Mouse (Mus musculus): ENCODE measurements around the gene 1520401A03Rik.

1520401A03Rik gene

DNA sequence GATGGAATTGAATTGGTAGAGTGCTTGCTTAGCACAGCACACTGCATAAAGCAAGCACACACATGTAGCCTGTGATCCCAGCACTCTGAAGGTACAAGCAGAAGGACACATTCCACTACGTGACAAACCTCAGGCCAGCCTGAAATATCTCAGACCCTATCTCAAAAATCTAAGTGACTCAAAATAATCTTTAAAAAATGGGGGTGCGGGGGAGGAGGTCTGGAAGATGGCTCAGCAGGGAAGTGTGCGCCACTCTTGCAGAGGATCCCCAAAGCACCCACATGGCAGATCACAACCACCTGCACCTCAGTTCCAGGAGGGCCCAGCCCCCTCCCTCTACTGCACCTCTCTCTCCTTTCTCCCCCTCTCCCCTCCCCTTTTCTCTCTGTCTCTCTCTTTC lies 51.1 kb downstream of the 1520401A03Rik start:
- no peak for DNase-seq (ENCODE audit: low read depth, low spot score)

GRCm38 (mm10) chr17:23670516-23671074 lies 52.0 kb downstream of the 1520401A03Rik start:
- DNase-seq (ENCODE audit: low read depth, low spot score), result no peak

- DNase-seq (ENCODE audit: low read depth, low spot score), result no peak
Measured at GRCm38 (mm10) chr17:23665511-23665910, 57.1 kb downstream of the 1520401A03Rik start.

DNA sequence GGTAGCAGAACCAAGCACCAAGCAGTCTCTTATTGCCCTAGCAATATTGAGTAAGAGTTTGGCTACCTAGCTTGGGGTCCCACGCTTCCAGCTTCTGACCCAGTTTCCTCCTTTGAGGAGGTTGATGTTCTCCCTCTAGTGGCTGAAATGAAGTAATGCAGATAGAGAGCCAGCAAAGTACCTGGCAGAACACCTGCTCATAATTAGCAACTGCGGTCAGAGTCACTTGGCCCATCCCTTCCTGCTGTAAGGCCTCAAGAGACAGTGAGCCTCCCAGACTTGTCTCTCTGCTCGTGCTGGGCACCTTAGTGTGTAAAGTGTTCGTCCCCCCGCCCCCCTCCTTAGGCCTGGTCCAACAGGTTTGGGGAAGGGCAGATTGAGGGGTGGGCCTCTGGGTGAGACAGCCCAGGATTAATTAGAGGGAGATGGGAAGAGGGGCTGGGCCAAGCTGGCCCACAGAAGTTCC lies 58.0 kb downstream of the 1520401A03Rik start:
- DNase-seq (ENCODE audit: low read depth, low spot score), result no peak

GRCm38 (mm10) chr17:23661526-23661925 lies 61.1 kb downstream of the 1520401A03Rik start:
- DNase-seq (ENCODE audit: low read depth, low spot score), result no peak

GRCm38 (mm10) chr17:23660876-23661200 lies 61.7 kb downstream of the 1520401A03Rik start:
- DNase-seq (ENCODE audit: low read depth, low spot score), result no peak

GRCm38 (mm10) chr17:23660117-23660875 lies 62.3 kb downstream of the 1520401A03Rik start, which contains the start of gene Bicdl2:
Gene Bicdl2, plus strand, starts transcription at chr17:23660506.
- DNase-seq (ENCODE audit: low read depth, low spot score), result no peak

DNA sequence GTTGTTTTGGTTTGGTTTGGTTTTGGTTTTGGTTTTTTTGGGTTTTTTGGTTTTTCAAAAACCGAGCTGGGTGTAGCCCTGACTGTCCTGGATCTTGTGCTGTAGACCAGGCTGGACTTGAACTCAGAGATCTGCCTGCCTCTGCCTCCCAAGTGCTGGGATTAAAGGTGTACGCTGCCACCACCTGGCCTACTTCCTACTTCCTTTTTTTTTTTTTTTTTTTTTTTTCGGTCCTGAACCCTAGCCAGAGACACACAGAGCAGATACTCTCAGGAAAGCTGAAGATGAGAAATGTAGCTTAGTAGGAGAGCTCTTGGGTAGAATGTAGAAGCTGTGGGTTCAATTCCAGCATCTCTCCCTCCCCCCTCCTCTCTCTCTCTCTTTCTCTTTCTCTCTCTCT lies 64.1 kb downstream of the 1520401A03Rik start:
- no peak for DNase-seq (ENCODE audit: low read depth, low spot score)

Data from telencephalon, adult 2 months (tissue).